Mouse (Mus musculus) gastrocnemius, postnatal 4 days (tissue): Measurements from ENCODE around the gene Fgfr2. TPM values are rescaled to one million over a fixed set of nuclear protein-coding genes. Genes with fewer than 3 reads are reported as not detected.

Experiments
- DNase-seq, 2 experiments: peaks; one replicate each; pipeline ENCODE4 v3.0.0; 2021 to 2022; ENCODE audit warnings: low spot score in 2 of 2, mixed read lengths in 2 of 2
- total RNA-seq, 2 experiments: library from RNA; stranded (reverse); gene quantifications; 2 replicates each; pipeline ENCODE4 v1.2.3; 2021

Gene Fgfr2
- total RNA-seq, 2 experiments from 2014 or later = 6.5 to 8.0 TPM

GRCm38 (mm10) chr7:132211920-132212701, 911.0 kb downstream of the Fgfr2 start:
- DNase-seq = peak in 1 of 2 experiments; percentile 36

- DNase-seq = no peak
Measured at GRCm38 (mm10) chr7:132210616-132211015, 912.5 kb downstream of the Fgfr2 start.

GRCm38 (mm10) chr7:132208946-132209651, 914.1 kb downstream of the Fgfr2 start:
- DNase-seq = no peak

- DNase-seq = no peak
Measured at GRCm38 (mm10) chr7:132204073-132204612, 919.0 kb downstream of the Fgfr2 start.

GRCm38 (mm10) chr7:132199686-132200085, 923.5 kb downstream of the Fgfr2 start:
- DNase-seq = no peak

GRCm38 (mm10) chr7:132198806-132199205, 924.3 kb downstream of the Fgfr2 start:
- DNase-seq = no peak

- no peak for DNase-seq
Measured at GRCm38 (mm10) chr7:132197817-132198475, 925.2 kb downstream of the Fgfr2 start.

- no peak for DNase-seq
Measured at GRCm38 (mm10) chr7:132196581-132196980, 926.6 kb downstream of the Fgfr2 start.

- DNase-seq = no peak
Measured at GRCm38 (mm10) chr7:132193606-132194005, 929.5 kb downstream of the Fgfr2 start.

- DNase-seq = no peak
Measured at GRCm38 (mm10) chr7:132187456-132187855, 935.7 kb downstream of the Fgfr2 start.

- DNase-seq = no peak
Measured at GRCm38 (mm10) chr7:132183892-132184404, 939.2 kb downstream of the Fgfr2 start.

GRCm38 (mm10) chr7:132181586-132182198, 941.5 kb downstream of the Fgfr2 start:
- no peak for DNase-seq

GRCm38 (mm10) chr7:132181042-132181441, 942.1 kb downstream of the Fgfr2 start:
- DNase-seq = no peak

GRCm38 (mm10) chr7:132179049-132179448, 944.1 kb downstream of the Fgfr2 start:
- DNase-seq = no peak

- no peak for DNase-seq
Measured at GRCm38 (mm10) chr7:132174787-132175186, 948.4 kb downstream of the Fgfr2 start.

- no peak for DNase-seq
Measured at GRCm38 (mm10) chr7:132174296-132174695, 948.9 kb downstream of the Fgfr2 start.

GRCm38 (mm10) chr7:132172220-132172619, 950.9 kb downstream of the Fgfr2 start:
- DNase-seq = no peak

GRCm38 (mm10) chr7:132171716-132172115, 951.4 kb downstream of the Fgfr2 start:
- DNase-seq = no peak

- no peak for DNase-seq
Measured at GRCm38 (mm10) chr7:132169419-132170169, 953.6 kb downstream of the Fgfr2 start.

- DNase-seq = no peak
Measured at GRCm38 (mm10) chr7:132167239-132167638, 955.9 kb downstream of the Fgfr2 start.
